Mouse (Mus musculus) layer of hippocampus, adult 9-10 months (tissue): ENCODE results near the gene Efcab10.

Experiments used
- DNase-seq: peaks from one replicate; pipeline ENCODE4 v3.0.0; 2022; ENCODE audit warnings: low spot score

The Efcab10 gene

GRCm38 (mm10) chr12:33394804-33395623 lies at the start of gene Efcab10:
Gene Efcab10 (plus strand): TSS chr12:33394854.
- DNase-seq, result no peak

GRCm38 (mm10) chr12:33344970-33345772 lies 49.5 kb upstream of the Efcab10 start:
- no peak for DNase-seq

GRCm38 (mm10) chr12:33345773-33346435 lies 48.8 kb upstream of the Efcab10 start:
- no peak for DNase-seq

- DNase-seq, result no peak
Observed at GRCm38 (mm10) chr12:33352671-33353070, 42.0 kb upstream of the Efcab10 start.

GRCm38 (mm10) chr12:33358345-33358744 lies 36.3 kb upstream of the Efcab10 start:
- DNase-seq, result no peak

GRCm38 (mm10) chr12:33359209-33359608 lies 35.4 kb upstream of the Efcab10 start:
- DNase-seq, result no peak

GRCm38 (mm10) chr12:33359878-33360482 lies 34.7 kb upstream of the Efcab10 start:
- DNase-seq, result no peak

- peak; percentile 59 for DNase-seq
Observed at GRCm38 (mm10) chr12:33360729-33361128, 33.9 kb upstream of the Efcab10 start.

- no peak for DNase-seq
Observed at GRCm38 (mm10) chr12:33364511-33364910, 30.1 kb upstream of the Efcab10 start.

GRCm38 (mm10) chr12:33365133-33365532 lies 29.5 kb upstream of the Efcab10 start:
- DNase-seq, result no peak

GRCm38 (mm10) chr12:33369555-33369954 lies 25.1 kb upstream of the Efcab10 start:
- no peak for DNase-seq

- DNase-seq, result peak; percentile 67
Observed at GRCm38 (mm10) chr12:33379624-33380445, 14.8 kb upstream of the Efcab10 start.

GRCm38 (mm10) chr12:33388842-33389241 lies 5.8 kb upstream of the Efcab10 start:
- peak; percentile 69 for DNase-seq

- no peak for DNase-seq
Observed at GRCm38 (mm10) chr12:33390844-33391560, 3.7 kb upstream of the Efcab10 start.

GRCm38 (mm10) chr12:33403265-33403693 lies 8.6 kb downstream of the Efcab10 start:
- no peak for DNase-seq

GRCm38 (mm10) chr12:33404996-33405395 lies 10.3 kb downstream of the Efcab10 start:
- DNase-seq, result no peak

- no peak for DNase-seq
Observed at GRCm38 (mm10) chr12:33405398-33406026, 10.9 kb downstream of the Efcab10 start.

- DNase-seq, result no peak
Observed at GRCm38 (mm10) chr12:33411580-33412151, 17.0 kb downstream of the Efcab10 start.

- DNase-seq, result peak; percentile 57
Observed at GRCm38 (mm10) chr12:33424329-33424728, 29.7 kb downstream of the Efcab10 start.

GRCm38 (mm10) chr12:33427293-33427692 lies 32.6 kb downstream of the Efcab10 start:
- no peak for DNase-seq
